Mouse (Mus musculus) layer of hippocampus, postnatal 25 days (tissue): ENCODE results near the gene H2bfm. TPM values are rescaled to one million over a fixed set of nuclear protein-coding genes. Genes with fewer than 3 reads are reported as not detected.
A peak's percentile ranks its signal among the peaks of the same experiment; 100 is the strongest.
"Not testable (repeated sequence)": the region's sequence is repeated elsewhere in the genome, so short reads cannot be mapped to it uniquely, and the experiment has no call there.

Source experiments
- DNase-seq, 2 experiments: peaks; one replicate each; pipeline ENCODE4 v3.0.0; 2022; ENCODE audit warnings: mixed read lengths in 2 of 2, low spot score in 1 of 2; ENCODE audit errors: extremely low spot score in 1 of 2
- total RNA-seq, 2 experiments: library from RNA; stranded (reverse); gene quantifications; 2 replicates each; pipeline ENCODE4 v1.2.3; 2021

The H2bfm gene
- total RNA-seq, result not detected

- DNase-seq, result no peak
These were observed at the start of gene H2bfm for GRCm38 (mm10) chrX:136927031-136927430. H2bfm (plus strand) TSS chrX:136927325.

GRCm38 (mm10) chrX:136895757-136896156 lies 31.4 kb upstream of the H2bfm start:
- peak in 1 of 2 experiments; percentile 6 for DNase-seq

- DNase-seq, result no peak
These were observed 22.8 kb upstream of the H2bfm start for GRCm38 (mm10) chrX:136904369-136904768.

- no peak for DNase-seq
These were observed 1.3 kb upstream of the H2bfm start for GRCm38 (mm10) chrX:136925863-136926262.

DNA sequence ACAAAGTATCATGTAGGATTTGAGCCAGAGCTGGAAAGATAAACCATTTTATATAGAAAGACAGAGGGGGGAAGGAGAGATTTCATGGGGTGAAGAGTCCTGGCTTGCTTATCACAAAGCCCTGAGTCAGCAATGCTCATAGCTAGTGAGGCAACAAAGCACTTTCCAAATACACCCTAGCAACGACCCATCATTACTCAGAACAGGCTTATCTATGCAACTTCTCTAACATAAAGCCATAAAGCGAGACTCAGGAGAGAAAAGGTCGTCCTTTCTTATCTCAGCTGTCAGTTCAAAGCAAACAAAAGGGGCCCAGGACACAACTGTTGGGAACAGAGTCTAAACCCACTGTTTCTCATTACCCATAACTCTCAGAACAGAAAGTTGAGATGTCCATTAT lies 10.9 kb downstream of the H2bfm start:
- DNase-seq, result no peak

DNA sequence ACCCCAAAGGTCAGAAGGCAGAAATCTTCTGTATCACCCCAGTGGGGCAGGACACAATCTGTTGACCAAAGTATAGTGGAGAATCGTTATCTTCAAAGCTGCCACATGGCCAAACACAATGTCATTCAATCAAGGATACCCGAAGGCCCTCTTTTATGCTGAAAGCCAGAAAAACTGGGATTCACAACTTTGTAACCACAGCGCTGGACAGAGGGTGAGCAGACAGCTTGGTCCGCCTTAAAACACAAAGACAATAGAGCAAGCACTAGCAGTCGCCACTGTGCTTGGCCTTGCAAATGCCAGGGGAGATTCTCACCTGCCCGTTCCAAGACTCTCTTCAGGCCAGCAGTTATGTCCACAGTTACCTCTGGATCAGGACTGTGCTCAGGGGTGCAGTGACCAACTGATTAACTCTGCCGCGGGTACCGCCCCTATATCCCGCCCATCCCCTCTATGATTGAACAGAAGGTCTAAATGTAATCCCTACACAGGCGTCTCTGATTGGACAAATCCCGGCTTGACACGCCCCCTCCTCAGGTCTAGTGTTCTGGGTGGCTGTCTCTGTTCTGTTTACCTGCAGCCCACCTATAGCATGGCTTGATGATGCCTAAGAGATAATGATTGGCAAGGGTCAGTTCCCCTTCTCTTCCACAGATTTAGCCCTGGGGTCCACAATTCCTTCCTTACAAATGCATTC lies 30.6 kb downstream of the H2bfm start:
- peak; percentile 39 to 62 for DNase-seq

DNA sequence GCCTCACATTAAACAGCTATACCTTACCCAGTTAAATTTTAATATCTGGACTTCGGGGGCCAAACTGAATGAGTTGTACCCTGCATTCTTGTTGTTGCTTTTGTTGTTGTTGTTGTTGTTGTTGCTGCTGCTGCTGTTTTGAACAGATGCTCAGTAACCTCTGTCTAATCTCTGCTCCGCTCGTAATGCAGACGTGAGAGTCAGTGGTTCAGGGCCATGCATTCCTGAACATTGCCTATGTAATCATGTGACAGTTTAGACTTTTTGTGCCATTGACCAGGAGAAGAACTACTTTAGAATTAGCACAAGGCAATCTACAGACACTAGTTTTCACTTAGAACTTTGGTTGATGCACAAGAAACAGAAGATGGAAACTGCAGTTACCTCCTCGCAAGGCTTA lies 31.2 kb downstream of the H2bfm start:
- DNase-seq, result not testable (repeated sequence)

DNA sequence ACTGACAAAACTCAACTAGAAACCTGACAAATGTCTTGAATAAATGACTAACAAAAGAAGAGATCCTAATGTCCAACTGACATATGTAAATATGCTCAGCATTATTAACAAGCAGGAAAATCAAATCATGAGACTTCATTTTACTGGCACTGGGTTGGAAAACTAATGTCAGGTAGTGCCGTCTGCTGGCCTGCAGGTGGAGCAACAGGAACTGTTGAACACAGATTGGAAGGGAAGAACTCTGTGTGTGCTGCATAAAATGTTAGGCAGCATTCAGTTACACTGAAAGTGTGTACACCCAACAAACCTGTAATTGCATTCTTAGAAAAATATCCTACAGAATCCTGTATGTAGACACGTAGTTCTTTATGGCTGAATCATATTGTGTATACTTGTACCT lies 32.6 kb downstream of the H2bfm start:
- DNase-seq, result peak in 1 of 2 experiments; percentile 24

- not testable (repeated sequence) for DNase-seq
These were observed 48.3 kb downstream of the H2bfm start, which contains the start of gene Tmsb15b2 for GRCm38 (mm10) chrX:136975397-136975796. Tmsb15b2 (minus strand) TSS chrX:136975497.

DNA sequence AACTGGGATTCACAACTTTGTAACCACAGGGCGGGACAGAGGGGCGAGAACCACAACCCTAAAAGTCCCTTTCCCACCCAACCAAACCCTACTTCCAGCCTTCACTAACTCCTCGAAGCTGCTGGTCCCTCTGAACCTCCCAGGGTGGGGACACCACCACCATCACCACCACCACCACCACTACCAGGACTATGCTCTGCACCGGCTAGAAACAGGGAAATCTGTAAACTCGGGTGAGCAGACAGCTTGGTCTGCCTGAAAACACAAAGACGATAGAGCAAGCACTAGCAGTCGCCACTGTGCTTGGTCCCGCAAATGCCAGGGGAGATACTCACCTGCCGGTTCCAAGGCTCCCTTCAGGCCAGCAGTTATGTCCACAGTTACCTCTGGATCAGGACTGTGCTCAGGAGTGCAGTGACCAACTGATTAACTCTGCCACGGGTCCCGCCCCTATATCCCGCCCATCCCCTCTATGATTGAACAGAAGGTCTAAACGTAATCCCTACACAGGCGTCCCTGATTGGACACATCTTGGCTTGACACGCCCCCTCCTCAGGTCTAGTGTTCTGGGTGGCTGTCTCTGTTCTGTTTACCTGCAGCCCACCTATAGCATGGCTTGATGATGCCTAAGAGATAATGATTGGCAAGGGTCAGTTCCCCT lies 49.4 kb downstream of the H2bfm start, which contains the start of the genes Tmsb15l and Tmsb15b1:
TSS of gene Tmsb15l (minus strand) at position 446 of the 661 bp plus-strand sequence.
TSS of gene Tmsb15b1 (minus strand) at position 451 of the 661 bp plus-strand sequence.
- no peak for DNase-seq

Other genes with a start within 250 kb of the H2bfm start
- gene Tceal1, start 219.3 kb upstream of the H2bfm start, total RNA-seq, result 10 to 100 TPM; 14.5 to 16.0 TPM
- gene Morf4l2, start 183.6 kb upstream of the H2bfm start, total RNA-seq, result 100 to 1,000 TPM; 374 to 393 TPM
- under 1 TPM; 0.27 to 0.40 TPM for gene Glra4, start 147.2 kb upstream of the H2bfm start, total RNA-seq
- 1,000 to 10,000 TPM; 1,674 to 1,801 TPM for gene Plp1, start 104.7 kb upstream of the H2bfm start, total RNA-seq
- 10 to 100 TPM; 21.8 to 28.9 TPM for gene Rab9b, start 58.6 kb upstream of the H2bfm start, total RNA-seq
- gene Tmsb15b2, start 48.2 kb downstream of the H2bfm start, total RNA-seq, result 10 to 100 TPM; 17.6 to 28.4 TPM
- 1 to 10 TPM; 4.3 to 5.1 TPM for gene Tmsb15l, start 49.5 kb downstream of the H2bfm start, total RNA-seq
- 1 to 10 TPM; 4.3 to 9.3 TPM for gene Tmsb15b1, start 49.5 kb downstream of the H2bfm start, total RNA-seq
- 100 to 1,000 TPM; 243 to 253 TPM for gene Zcchc18, start 65.8 kb downstream of the H2bfm start, total RNA-seq
- 10 to 100 TPM; 24.3 to 33.0 TPM for gene Slc25a53, start 111.0 kb downstream of the H2bfm start, total RNA-seq
- gene Fam199x, start 122.3 kb downstream of the H2bfm start, total RNA-seq, result 1 to 10 TPM; 7.6 to 8.8 TPM
- gene Esx1, start 194.8 kb downstream of the H2bfm start, total RNA-seq, result not detected